Mouse (Mus musculus) spleen, adult 12 weeks (tissue): ENCODE results near the gene Zfp985.
"Not testable (repeated sequence)": the region's sequence is repeated elsewhere in the genome, so short reads cannot be mapped to it uniquely, and the experiment has no call there.

Source experiments
- DNase-seq: peaks from one replicate; pipeline ENCODE4 v3.0.0; 2022; ENCODE audit warnings: low spot score

Zfp985 gene

GRCm38 (mm10) chr4:147553071-147553470, at the start of gene Zfp985:
Gene Zfp985, plus strand, starts transcription at chr4:147553277.
- not testable (repeated sequence) for DNase-seq

DNA sequence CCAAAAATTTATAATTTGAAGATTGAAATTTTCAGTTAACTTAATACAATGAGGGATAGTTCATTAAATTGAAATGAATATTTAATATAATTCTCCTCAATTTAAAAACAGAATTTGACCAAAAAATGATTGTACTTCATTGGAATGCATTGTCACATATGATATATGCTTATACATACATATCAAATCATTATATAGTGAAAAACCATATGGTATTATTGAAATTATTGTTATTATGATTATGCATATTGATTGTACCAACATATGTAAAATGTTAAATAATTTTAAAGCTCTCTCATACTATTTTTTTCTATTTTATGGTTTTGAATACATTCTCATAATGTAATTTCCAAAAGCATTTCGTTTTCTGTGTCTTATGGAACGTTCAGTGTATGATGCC, 43.9 kb upstream of the Zfp985 start:
- DNase-seq, result no peak

DNA sequence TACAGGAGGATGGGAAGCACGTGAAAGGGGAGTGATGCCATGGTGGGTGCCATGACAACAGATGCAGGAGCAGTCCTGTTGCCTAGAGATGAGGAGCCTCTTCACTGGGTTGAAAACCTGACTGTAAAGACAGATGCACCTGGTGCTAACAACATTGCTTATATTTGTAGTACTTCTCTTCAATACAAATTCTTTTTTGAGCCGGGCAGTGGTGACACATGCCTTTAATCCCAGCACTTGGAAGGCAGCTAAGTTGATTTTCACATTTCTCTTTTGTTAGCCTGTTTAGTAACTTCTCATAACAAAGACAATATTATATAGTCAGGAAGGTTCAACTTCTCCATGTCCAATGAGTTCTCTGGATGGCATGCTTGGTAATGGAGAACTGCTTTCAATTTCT, 34.1 kb upstream of the Zfp985 start:
- DNase-seq, result no peak

- no peak for DNase-seq
Observed at GRCm38 (mm10) chr4:147520100-147520499, 33.0 kb upstream of the Zfp985 start.

- DNase-seq, result no peak
Observed at GRCm38 (mm10) chr4:147525125-147525524, 28.0 kb upstream of the Zfp985 start.

DNA sequence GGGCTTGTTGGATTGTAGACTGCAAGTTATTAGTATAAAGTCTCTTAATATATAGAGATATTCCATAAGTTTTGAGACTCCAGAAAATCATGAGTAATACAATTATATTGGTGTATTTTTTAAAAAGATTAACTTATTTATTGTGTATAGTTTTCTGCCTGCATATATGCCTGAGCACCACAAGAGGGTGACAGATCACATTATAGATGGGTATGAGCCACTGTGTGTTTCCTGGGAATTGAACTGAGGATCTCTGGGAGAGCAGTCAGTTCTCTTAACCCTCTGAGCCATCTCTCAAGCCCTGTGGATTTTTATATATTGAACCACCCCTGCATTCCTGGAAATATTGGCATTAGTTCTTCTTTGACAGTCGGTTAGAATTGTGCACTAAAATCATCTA, 22.7 kb upstream of the Zfp985 start:
- no peak for DNase-seq

GRCm38 (mm10) chr4:147535916-147536315, 17.2 kb upstream of the Zfp985 start:
- not testable (repeated sequence) for DNase-seq

DNA sequence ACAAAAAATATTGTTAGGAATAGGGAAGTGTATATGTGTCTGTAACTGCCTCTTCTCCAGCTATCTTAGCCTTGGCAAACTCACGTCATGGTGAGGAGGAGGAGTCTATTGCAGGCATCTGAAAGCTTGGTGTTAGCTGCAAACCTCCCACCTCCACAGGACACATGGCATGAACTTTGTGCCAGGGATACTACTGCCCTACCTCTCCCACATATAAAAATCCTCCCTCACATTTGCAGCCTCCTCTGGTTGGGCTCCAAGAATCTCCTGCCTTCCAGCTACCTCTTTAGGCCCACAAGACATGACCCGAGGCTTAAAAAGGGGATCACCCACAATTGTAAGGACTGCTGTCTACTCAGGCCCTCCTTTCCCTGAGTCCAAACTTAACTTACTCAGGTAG, 15.4 kb upstream of the Zfp985 start:
- DNase-seq, result no peak

DNA sequence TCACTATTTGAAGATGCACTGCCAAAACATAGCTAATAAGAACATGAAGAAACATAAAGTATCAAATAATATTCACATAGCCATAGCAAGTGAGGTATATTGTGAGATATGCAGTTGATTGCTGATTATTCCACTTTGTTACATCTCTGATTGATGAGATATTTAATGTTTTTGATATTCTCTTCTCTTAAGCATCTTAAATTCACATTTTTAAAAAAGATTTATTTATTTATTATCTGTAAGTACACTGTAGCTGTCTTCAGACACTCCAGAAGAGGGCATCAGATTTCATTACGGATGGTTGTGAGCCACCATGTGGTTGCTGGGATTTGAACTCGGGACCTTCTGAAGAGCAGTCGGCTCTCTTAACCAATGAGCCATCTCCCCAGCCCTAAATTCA, 13.2 kb upstream of the Zfp985 start, which contains the start of gene Gm16503:
TSS of gene Gm16503 (plus strand) at position 301 of the 400 bp plus-strand sequence.
- not testable (repeated sequence) for DNase-seq

DNA sequence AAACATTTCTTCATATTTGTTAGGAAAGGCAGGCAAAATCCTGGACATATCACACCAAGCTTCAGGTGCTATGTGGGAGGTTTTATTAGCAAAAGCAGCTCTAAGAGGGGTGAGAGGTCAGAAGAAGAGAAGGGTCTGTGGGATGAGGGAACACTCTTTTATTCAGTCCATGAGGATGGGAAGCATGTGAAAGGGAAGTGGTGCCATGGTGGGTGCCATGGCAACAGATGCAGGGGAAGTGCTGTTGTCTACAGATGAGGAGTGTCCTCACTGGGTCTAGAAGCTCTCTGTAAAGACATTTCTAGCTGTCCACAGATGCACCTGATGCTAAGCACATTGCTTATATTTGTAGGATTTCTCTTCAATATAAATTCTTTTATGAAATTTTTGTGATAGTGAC, 12.0 kb upstream of the Zfp985 start:
- no peak for DNase-seq

- not testable (repeated sequence) for DNase-seq
Observed at GRCm38 (mm10) chr4:147554361-147554760, 1.3 kb downstream of the Zfp985 start.

- DNase-seq, result not testable (repeated sequence)
Observed at GRCm38 (mm10) chr4:147556921-147557320, 3.8 kb downstream of the Zfp985 start.

- not testable (repeated sequence) for DNase-seq
Observed at GRCm38 (mm10) chr4:147558011-147558410, 4.9 kb downstream of the Zfp985 start.

- DNase-seq, result not testable (repeated sequence)
Observed at GRCm38 (mm10) chr4:147559096-147559495, 6.0 kb downstream of the Zfp985 start.

- DNase-seq, result no peak
Observed at GRCm38 (mm10) chr4:147565426-147566220, 12.5 kb downstream of the Zfp985 start.

DNA sequence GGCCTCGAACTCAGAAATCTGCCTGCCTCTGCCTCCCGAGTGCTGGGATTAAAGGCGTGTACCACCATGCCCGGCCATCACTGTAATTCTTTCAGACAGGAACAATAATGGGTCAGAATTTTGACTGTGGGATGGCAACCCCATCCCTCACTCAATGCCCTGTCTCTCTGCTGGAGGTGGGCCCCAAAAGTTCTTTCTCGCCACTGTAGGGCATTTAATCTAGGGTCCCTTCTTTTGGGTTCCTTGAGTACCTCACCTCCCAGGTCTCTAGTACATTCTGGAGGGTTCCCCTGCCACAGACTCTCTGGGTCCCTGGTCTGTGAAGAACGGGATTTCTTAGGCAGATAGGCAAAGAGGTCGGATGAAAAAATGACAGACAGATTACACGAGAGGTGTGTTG, 18.1 kb downstream of the Zfp985 start:
- DNase-seq, result not testable (repeated sequence)

- not testable (repeated sequence) for DNase-seq
Observed at GRCm38 (mm10) chr4:147579371-147579770, 26.3 kb downstream of the Zfp985 start.

DNA sequence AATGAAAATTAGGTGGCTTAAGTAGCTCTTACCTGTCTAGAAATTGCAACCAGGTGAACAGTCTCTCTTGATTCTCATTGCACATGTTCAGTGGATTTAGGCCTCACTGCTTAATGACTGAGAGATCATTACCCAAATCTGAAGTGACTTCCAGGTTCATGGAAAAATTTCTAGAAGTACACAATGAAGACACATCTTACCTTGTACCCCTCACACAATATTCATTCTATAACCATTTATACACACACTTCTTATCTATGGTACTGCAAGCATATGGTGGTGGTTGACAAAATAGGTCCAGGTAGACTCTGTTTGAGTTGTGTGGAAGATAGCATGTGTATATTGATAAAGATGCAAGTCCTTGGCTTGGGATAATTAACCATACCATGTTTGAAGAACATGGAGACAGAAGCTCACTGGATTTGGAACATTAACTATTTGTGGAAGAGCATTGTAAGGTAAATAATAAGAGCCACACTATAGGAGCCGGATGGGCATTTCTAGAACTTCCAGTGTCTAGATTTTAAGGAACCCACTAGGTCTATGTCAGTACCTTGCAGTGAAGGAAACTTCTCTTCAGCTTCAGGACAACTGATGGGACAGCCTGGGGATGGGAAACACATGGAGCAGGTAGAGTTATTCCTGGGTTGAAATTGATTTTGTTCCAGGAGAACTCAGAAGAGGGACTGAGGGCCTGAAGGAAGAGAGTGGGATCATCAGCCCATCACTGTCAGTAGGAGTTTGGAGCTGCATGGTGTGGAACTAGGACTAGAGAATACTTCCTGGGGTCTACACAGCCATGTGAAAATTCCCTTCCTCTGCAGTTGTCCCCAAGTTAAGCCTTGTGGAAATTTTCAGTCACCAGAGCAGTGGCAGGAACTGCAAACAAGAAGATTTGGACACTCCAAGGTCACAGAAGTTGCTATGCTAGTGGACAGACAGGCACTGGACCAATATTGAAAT, 33.7 kb downstream of the Zfp985 start:
- no peak for DNase-seq

GRCm38 (mm10) chr4:147594630-147595029, 41.6 kb downstream of the Zfp985 start:
- not testable (repeated sequence) for DNase-seq

- no peak for DNase-seq
Observed at GRCm38 (mm10) chr4:147597685-147598084, 44.6 kb downstream of the Zfp985 start.

- no peak for DNase-seq
Observed at GRCm38 (mm10) chr4:147598831-147599230, 45.8 kb downstream of the Zfp985 start.

- no peak for DNase-seq
Observed at GRCm38 (mm10) chr4:147601881-147602280, 48.8 kb downstream of the Zfp985 start.

GRCm38 (mm10) chr4:147603806-147604205, 50.7 kb downstream of the Zfp985 start:
- DNase-seq, result no peak
